Mouse (Mus musculus): ENCODE data around the gene Oas1f.
"Not testable (repeated sequence)": the region's sequence is repeated elsewhere in the genome, so short reads cannot be mapped to it uniquely, and the experiment has no call there.

DNA sequence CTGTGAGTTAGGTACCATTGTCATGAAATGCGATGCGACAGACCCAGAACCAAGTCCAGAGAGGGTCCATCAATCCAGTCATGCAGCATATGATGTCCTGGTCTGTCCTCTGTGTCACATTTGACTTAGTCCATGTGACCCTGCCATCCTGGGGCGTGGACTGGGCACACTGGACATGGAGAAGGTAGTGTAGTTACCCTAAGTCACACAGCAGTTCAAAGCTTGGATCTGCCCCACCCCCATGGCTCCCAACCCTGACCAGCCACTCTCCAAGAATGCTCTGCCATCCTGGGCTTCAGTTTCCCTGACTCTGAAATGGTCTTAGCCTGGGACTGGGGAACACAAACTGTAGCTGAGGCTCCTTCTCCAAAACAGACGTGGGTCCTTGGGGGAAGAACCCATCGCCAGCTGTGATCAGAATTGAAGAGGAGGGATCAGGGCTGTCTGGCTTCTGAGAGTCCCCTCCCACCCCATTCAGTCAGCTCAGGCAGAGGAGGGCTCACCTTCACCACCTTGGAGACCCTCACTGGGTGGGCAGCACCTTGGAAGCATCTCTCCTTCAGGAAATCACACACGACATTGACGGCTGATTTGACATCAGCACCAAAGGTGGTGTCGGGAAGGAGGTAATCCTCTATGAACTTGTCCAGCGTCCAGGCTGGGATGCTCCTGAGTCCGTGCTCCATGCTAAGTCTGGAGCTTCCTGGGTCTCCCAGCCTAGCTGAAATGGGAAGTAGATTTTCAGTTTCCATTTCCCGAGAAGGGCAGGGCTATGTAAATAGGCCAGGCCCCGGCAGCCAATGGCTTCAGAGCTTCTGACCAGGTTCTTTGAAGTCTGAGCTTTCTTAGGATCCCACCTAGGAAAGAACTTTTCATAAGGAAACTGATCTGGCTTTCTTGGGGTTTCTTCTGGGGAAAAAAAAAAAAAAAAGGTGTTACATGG, 59.9 kb downstream of the Oas1f start, which contains the start of gene Oas1a:
- TF ChIP-seq CTCF, EP300 (IDR thresholded peaks at IDR 0.05; ENCODE audit: low read depth): not testable (repeated sequence)

All from liver, postnatal 0 days (tissue).